32 mouse cellular contexts compared by ENCODE assay signal in the genomic region with DNA sequence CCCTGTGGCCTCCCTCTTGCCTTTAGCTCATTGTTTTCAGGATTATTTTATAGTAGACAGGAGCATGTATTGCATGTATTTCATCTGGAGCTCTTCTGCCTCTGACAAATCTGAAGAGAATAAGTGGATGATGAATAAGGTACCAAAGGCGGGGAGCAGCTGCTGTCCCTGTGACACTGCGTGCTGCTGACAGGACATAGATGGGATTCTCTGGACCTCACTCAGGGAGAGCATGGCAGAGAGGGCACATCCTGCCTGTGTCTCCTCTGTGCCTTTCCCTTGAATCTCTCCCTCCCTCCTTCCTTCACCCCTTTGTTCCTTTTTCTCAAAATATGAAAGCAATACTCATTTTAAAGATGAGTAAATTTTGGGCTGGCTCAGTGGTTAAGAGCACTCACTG. TPM values are rescaled to one million over a fixed set of nuclear protein-coding genes. Genes with fewer than 3 reads are reported as not detected.
DNase-seq lines count a peak whose midpoint lies in the region; ATAC-seq and TF ChIP-seq lines count a peak whose summit lies in the region.
"Had no signal": no experiment of that assay in that cellular context is flagged by ENCODE, and none has a peak within 500 bp of the region (broad histone marks: within the 10 kb centered on the region; RNA-seq: fewer than 3 reads in every experiment).

No protein-coding gene starts in this region.

- H3K4me1 ChIP-seq in heart, embryonic 10.5 days = peaks cover 76% of the 10 kb centered on the region
- H3K4me1 ChIP-seq in heart, embryonic 15.5 days (replicated peaks) = peaks cover 66% of the 10 kb centered on the region
- 0 out of 2 replicates have a peak, but pooled peaks cover 8% of the 10 kb centered on the region for H3K4me1 ChIP-seq in midbrain, embryonic 11.5 days (ENCODE audit: control insufficient read depth, insufficient read depth, low read length)
- H3K4me1 ChIP-seq in midbrain, embryonic 15.5 days = 0 out of 2 replicates have a peak, but pooled peaks cover 6% of the 10 kb centered on the region
- peaks cover 3% of the 10 kb centered on the region; the same call in 1 of the 2 replicates for H3K4me1 ChIP-seq in intestine, embryonic 16.5 days (ENCODE audit: control insufficient read depth, insufficient read depth, low read length)

- ATAC-seq in heart, embryonic 15.5 days (replicated peaks; ENCODE audit: insufficient number of reproducible peaks, insufficient read depth, low FRiP score, low read depth) = no peak
- ATAC-seq in midbrain, embryonic 11.5 days (ENCODE audit: low FRiP score) = no peak
- ATAC-seq in midbrain, embryonic 15.5 days (replicated peaks) = no peak
- ATAC-seq in intestine, embryonic 16.5 days = no peak
- ATAC-seq: forebrain, embryonic 13.5 days; midbrain, embryonic 16.5 days had no signal

- no peak for DNase-seq in heart, embryonic 10.5 days (ENCODE audit: low spot score)
- no peak for DNase-seq in heart, adult 8-10 months (ENCODE audit: low spot score)
- DNase-seq in heart, adult 11 months = no peak
- DNase-seq in midbrain, embryonic 11.5 days (ENCODE audit: low spot score, missing footprints) = peak; percentile 37
- DNase-seq: adrenal gland, adult 8-10 months; cerebellum, adult 9-10 months; cerebellum, postnatal 36 days; gastrocnemius, postnatal 10 days; kidney, adult 11 months; kidney, postnatal 14 days; layer of hippocampus, adult 9-11 months; liver; right cerebral cortex, adult 18-20 months; spleen, adult 18-20 months; thymus, postnatal 14 days had no signal

- TF ChIP-seq POLR2A in myocyte (IDR thresholded peaks at IDR 0.05; ENCODE audit: insufficient read length, low read depth) = peak; percentile 51

- no peaks in the 10 kb centered on the region for H3K79me2 ChIP-seq in myocyte (ENCODE audit: control insufficient read depth, insufficient read depth)

- peaks cover 7% of the 10 kb centered on the region for H3K36me3 ChIP-seq in heart, embryonic 10.5 days
- H3K36me3 ChIP-seq in heart, embryonic 15.5 days = no peaks in the 10 kb centered on the region
- H3K36me3 ChIP-seq in midbrain, embryonic 11.5 days (ENCODE audit: control insufficient read depth, insufficient read depth, low read length) = no peaks in the 10 kb centered on the region
- 0 out of 2 replicates have a peak, but pooled peaks cover 2% of the 10 kb centered on the region for H3K36me3 ChIP-seq in midbrain, embryonic 15.5 days (replicated peaks)
- no peaks in the 10 kb centered on the region for H3K36me3 ChIP-seq in myocyte (ENCODE audit: control insufficient read depth, insufficient read depth)
- no peaks in the 10 kb centered on the region for H3K36me3 ChIP-seq in intestine, embryonic 16.5 days (ENCODE audit: control insufficient read depth, insufficient read depth, low read length)
- H3K36me3 ChIP-seq: G1E; neural tube, embryonic 12.5 days had no signal

- H3K27me3 ChIP-seq in heart, embryonic 10.5 days (ENCODE audit: insufficient read depth, poor library complexity, severe bottlenecking) = peaks cover 9% of the 10 kb centered on the region; the same call in 1 of the 2 replicates
- H3K27me3 ChIP-seq in heart, embryonic 15.5 days = no peaks in the 10 kb centered on the region
- H3K27me3 ChIP-seq in midbrain, embryonic 11.5 days (ENCODE audit: control insufficient read depth, insufficient read depth, low read length) = no peaks in the 10 kb centered on the region
- no peaks in the 10 kb centered on the region for H3K27me3 ChIP-seq in midbrain, embryonic 15.5 days (replicated peaks)
- no peaks in the 10 kb centered on the region for H3K27me3 ChIP-seq in myocyte (ENCODE audit: control insufficient read depth, insufficient read depth, insufficient read length)
- H3K27me3 ChIP-seq in intestine, embryonic 16.5 days (replicated peaks; ENCODE audit: control insufficient read depth, insufficient read depth, low read length) = no peaks in the 10 kb centered on the region
- H3K27me3 ChIP-seq: forebrain, embryonic 13.5 days; neural tube, embryonic 12.5 days had no signal

- no peaks in the 10 kb centered on the region; the same call in 1 of the 2 replicates for H3K9me3 ChIP-seq in heart, embryonic 10.5 days
- H3K9me3 ChIP-seq in heart, embryonic 15.5 days (replicated peaks) = no peaks in the 10 kb centered on the region
- H3K9me3 ChIP-seq in midbrain, embryonic 11.5 days (ENCODE audit: control insufficient read depth, low read length) = no peaks in the 10 kb centered on the region
- no peaks in the 10 kb centered on the region for H3K9me3 ChIP-seq in midbrain, embryonic 15.5 days
- no peaks in the 10 kb centered on the region for H3K9me3 ChIP-seq in intestine, embryonic 16.5 days (ENCODE audit: control insufficient read depth, low read length)
- H3K9me3 ChIP-seq: forebrain, embryonic 13.5 days; G1E; neural tube, embryonic 12.5 days had no signal

- no peak overlapping the region for H3ac ChIP-seq in myocyte (ENCODE audit: control insufficient read depth, insufficient read length)

- peak overlapping the region; percentile 96 for H3K27ac ChIP-seq in heart, embryonic 10.5 days
- H3K27ac ChIP-seq in heart, embryonic 15.5 days = peak overlapping the region; percentile 99
- no peak overlapping the region for H3K27ac ChIP-seq in midbrain, embryonic 11.5 days (ENCODE audit: low read depth, low read length)
- H3K27ac ChIP-seq in midbrain, embryonic 15.5 days = no peak overlapping the region
- no peak overlapping the region for H3K27ac ChIP-seq in intestine, embryonic 16.5 days (ENCODE audit: low read length)
- H3K27ac ChIP-seq: forebrain, embryonic 13.5 days; hindbrain, embryonic 14.5 days; liver, embryonic 14.5 days; neural tube, embryonic 12.5 days had no signal

- H3K4me2 ChIP-seq in heart, embryonic 15.5 days = no peak overlapping the region; the same call in 1 of the 2 replicates
- H3K4me2 ChIP-seq in midbrain, embryonic 11.5 days = no peak overlapping the region
- no peak overlapping the region for H3K4me2 ChIP-seq in midbrain, embryonic 15.5 days
- no peak overlapping the region for H3K4me2 ChIP-seq in myocyte (ENCODE audit: low read depth)
- no peak overlapping the region for H3K4me2 ChIP-seq in intestine, embryonic 16.5 days (ENCODE audit: low read depth, low read length)
- H3K4me2 ChIP-seq: forebrain, embryonic 13.5 days; hindbrain, embryonic 14.5 days; neural tube, embryonic 12.5 days had no signal

- no peak overlapping the region for H3K9ac ChIP-seq in heart, embryonic 15.5 days
- H3K9ac ChIP-seq in midbrain, embryonic 11.5 days (ENCODE audit: low read length) = no peak overlapping the region
- no peak overlapping the region for H3K9ac ChIP-seq in midbrain, embryonic 15.5 days
- no peak overlapping the region for H3K9ac ChIP-seq in intestine, embryonic 16.5 days (ENCODE audit: low read depth, low read length)
- H3K9ac ChIP-seq: forebrain, embryonic 13.5 days; hindbrain, embryonic 14.5 days; liver, embryonic 14.5 days; neural tube, embryonic 12.5 days had no signal

- 52% methylated on average over 2 of the region's 2 CpGs for WGBS in heart, embryonic 10.5 days
- 42% methylated on average over 2 of the region's 2 CpGs for WGBS in heart, embryonic 15.5 days
- whole genome bisulfite sequencing in midbrain, embryonic 11.5 days = 75% methylated on average over 2 of the region's 2 CpGs
- 77% methylated on average over 2 of the region's 2 CpGs for WGBS in midbrain, embryonic 15.5 days
- 73% methylated on average over 2 of the region's 2 CpGs for WGBS in intestine, embryonic 16.5 days

- H3K4me3 ChIP-seq in heart, embryonic 10.5 days = no peak overlapping the region; the same call in 1 of the 2 replicates
- H3K4me3 ChIP-seq in heart, embryonic 15.5 days = no peak overlapping the region
- H3K4me3 ChIP-seq in midbrain, embryonic 11.5 days (ENCODE audit: low read depth, low read length) = no peak overlapping the region
- no peak overlapping the region for H3K4me3 ChIP-seq in midbrain, embryonic 15.5 days
- H3K4me3 ChIP-seq in myocyte = no peak overlapping the region
- no peak overlapping the region for H3K4me3 ChIP-seq in intestine, embryonic 16.5 days (ENCODE audit: low read length)
- H3K4me3 ChIP-seq: forebrain, embryonic 13.5 days; neural tube, embryonic 12.5 days had no signal

RNA-seq across cellular contexts. Expression of a gene that starts 9.7 kb away (rescaled TPM):
- polyA plus RNA-seq in heart, embryonic 10.5 days (2016; fragmentation: Nextera tagmentation; extraction: Ambion mirVana) = 73.7 and 88.8 TPM in 2 replicates
- 10 to 100 TPM; 22.3 to 31.5 (median 25.9) TPM for total RNA-seq in heart, adult 8-10 months (2022)
- polyA plus RNA-seq in heart, embryonic 15.5 days (2015; fragmentation: Nextera tagmentation; extraction: Ambion mirVana) = 56.2 and 57.1 TPM in 2 replicates
- polyA plus RNA-seq in midbrain, embryonic 11.5 days (2014; fragmentation: Nextera tagmentation; extraction: Ambion mirVana) = 85.0 and 85.9 TPM in 2 replicates
- polyA plus RNA-seq in midbrain, embryonic 15.5 days (2015; fragmentation: Nextera tagmentation; extraction: Ambion mirVana) = 47.8 and 50.2 TPM in 2 replicates
- polyA plus RNA-seq in myocyte (2012; fragmentation: generic; extraction: Trizol) = 39.4 TPM
- 87.2 and 89.2 TPM in 2 replicates for polyA plus RNA-seq in intestine, embryonic 16.5 days (2015; fragmentation: Nextera tagmentation; extraction: Ambion mirVana)

RNA-seq across cellular contexts. Expression of a gene that starts 11.1 kb away (rescaled TPM):
- 2,022 and 5,104 TPM in 2 replicates for polyA plus RNA-seq in heart, embryonic 10.5 days (2016; fragmentation: Nextera tagmentation; extraction: Ambion mirVana)
- 1,000 to 10,000 TPM; 1,453 to 2,519 (median 2,136) TPM for total RNA-seq in heart, adult 8-10 months (2022)
- 4,763 and 4,914 TPM in 2 replicates for polyA plus RNA-seq in heart, embryonic 15.5 days (2015; fragmentation: Nextera tagmentation; extraction: Ambion mirVana)
- 0.52 and 1.1 TPM in 2 replicates for polyA plus RNA-seq in midbrain, embryonic 11.5 days (2014; fragmentation: Nextera tagmentation; extraction: Ambion mirVana)
- polyA plus RNA-seq in midbrain, embryonic 15.5 days (2015; fragmentation: Nextera tagmentation; extraction: Ambion mirVana) = 7.5 and 8.7 TPM in 2 replicates
- polyA plus RNA-seq in myocyte (2012; fragmentation: generic; extraction: Trizol) = 56.5 TPM
- polyA plus RNA-seq in intestine, embryonic 16.5 days (2015; fragmentation: Nextera tagmentation; extraction: Ambion mirVana) = 2.6 and 4.1 TPM in 2 replicates
- total RNA-seq: adrenal gland, adult 8-10 months; hematopoietic stem cell, adult 5-6 weeks had no signal

RNA-seq across cellular contexts. Expression of a gene that starts 28.8 kb away (rescaled TPM):
- not detected in 2 replicates for polyA plus RNA-seq in heart, embryonic 10.5 days (2016; fragmentation: Nextera tagmentation; extraction: Ambion mirVana)
- not detected for total RNA-seq in heart, adult 8-10 months (2022)
- not detected in 2 replicates for polyA plus RNA-seq in heart, embryonic 15.5 days (2015; fragmentation: Nextera tagmentation; extraction: Ambion mirVana)
- polyA plus RNA-seq in midbrain, embryonic 11.5 days (2014; fragmentation: Nextera tagmentation; extraction: Ambion mirVana) = not detected in 2 replicates
- not detected in 2 replicates for polyA plus RNA-seq in midbrain, embryonic 15.5 days (2015; fragmentation: Nextera tagmentation; extraction: Ambion mirVana)
- polyA plus RNA-seq in myocyte (2012; fragmentation: generic; extraction: Trizol) = not detected
- not detected in 2 replicates for polyA plus RNA-seq in intestine, embryonic 16.5 days (2015; fragmentation: Nextera tagmentation; extraction: Ambion mirVana)
- total RNA-seq: adrenal gland, adult 8-10 months; G1E; gastrocnemius, postnatal 10 days; hematopoietic stem cell, adult 5-6 weeks; left cerebral cortex, postnatal 14 days had no signal
- polyA plus RNA-seq: embryonic facial prominence, embryonic 11.5 days; forebrain, embryonic 13.5 days; G1E; hindbrain, embryonic 14.5 days; kidney, embryonic 14.5 days; limb, embryonic 11.5 days; liver, embryonic 14.5 days; midbrain, embryonic 16.5 days; neural tube, embryonic 12.5 days; stomach, embryonic 16.5 days; urinary bladder, adult 2 months had no signal

RNA-seq across cellular contexts. Expression of a gene that starts 38.8 kb away (rescaled TPM):
- 2,034 and 3,157 TPM in 2 replicates for polyA plus RNA-seq in heart, embryonic 10.5 days (2016; fragmentation: Nextera tagmentation; extraction: Ambion mirVana)
- total RNA-seq in heart, adult 8-10 months (2022) = over 10,000 TPM; 18,156 to 23,973 (median 22,335) TPM
- polyA plus RNA-seq in heart, embryonic 15.5 days (2015; fragmentation: Nextera tagmentation; extraction: Ambion mirVana) = 2,004 and 2,041 TPM in 2 replicates
- polyA plus RNA-seq in midbrain, embryonic 11.5 days (2014; fragmentation: Nextera tagmentation; extraction: Ambion mirVana) = 0.51 TPM in 1 of 2 replicates, not detected in the other
- polyA plus RNA-seq in midbrain, embryonic 15.5 days (2015; fragmentation: Nextera tagmentation; extraction: Ambion mirVana) = 1.6 and 2.8 TPM in 2 replicates
- polyA plus RNA-seq in myocyte (2012; fragmentation: generic; extraction: Trizol) = 15.0 TPM
- polyA plus RNA-seq in intestine, embryonic 16.5 days (2015; fragmentation: Nextera tagmentation; extraction: Ambion mirVana) = 0.46 and 0.77 TPM in 2 replicates
- total RNA-seq: adrenal gland, adult 8-10 months; hematopoietic stem cell, adult 5-6 weeks had no signal

Comparison
In these comparisons a context has a peak if more than half of its experiments do, and no peak if none do; other contexts are left out.
1. H3K27ac ChIP-seq: peak in heart, embryonic 10.5 days (single experiment) and heart, embryonic 15.5 days (single experiment); none in midbrain, embryonic 11.5 days (single experiment), midbrain, embryonic 15.5 days (single experiment) and intestine, embryonic 16.5 days (single experiment).
2. RNA of a gene that starts 11.1 kb away (polyA plus RNA-seq): 4,763 to 4,914 TPM in heart, embryonic 15.5 days and 2,022 to 5,104 TPM in heart, embryonic 10.5 days; 56.5 TPM in myocyte (single experiment), 7.5 to 8.7 TPM in midbrain, embryonic 15.5 days, 2.6 to 4.1 TPM in intestine, embryonic 16.5 days and 0.52 to 1.1 TPM in midbrain, embryonic 11.5 days; every median in the first group is over 10 times any median in the second.